Mouse (Mus musculus) right cerebral cortex, postnatal 25 days (tissue): ENCODE results near the gene Inhbb.
A peak's percentile ranks its signal among the peaks of the same experiment; 100 is the strongest.

Experiments used
- DNase-seq: peaks from one replicate; pipeline ENCODE4 v3.0.0; 2022

Gene Inhbb

GRCm38 (mm10) chr1:119419151-119420105 is 2.6 kb downstream of the Inhbb start:
- peak; percentile 48 for DNase-seq

GRCm38 (mm10) chr1:119417991-119418390 is 4.1 kb downstream of the Inhbb start:
- DNase-seq: no peak

- DNase-seq: no peak
These were observed 4.5 kb downstream of the Inhbb start for GRCm38 (mm10) chr1:119417542-119417941.

- DNase-seq: no peak
These were observed 5.4 kb downstream of the Inhbb start for GRCm38 (mm10) chr1:119416610-119417009.

- no peak for DNase-seq
These were observed 5.9 kb downstream of the Inhbb start for GRCm38 (mm10) chr1:119416177-119416576.

GRCm38 (mm10) chr1:119415151-119415550 is 6.9 kb downstream of the Inhbb start:
- no peak for DNase-seq

- DNase-seq: no peak
These were observed 11.4 kb downstream of the Inhbb start for GRCm38 (mm10) chr1:119410661-119411060.

GRCm38 (mm10) chr1:119409599-119410168 is 12.4 kb downstream of the Inhbb start:
- DNase-seq: no peak

GRCm38 (mm10) chr1:119409106-119409505 is 12.9 kb downstream of the Inhbb start:
- no peak for DNase-seq

GRCm38 (mm10) chr1:119407691-119408315 is 14.2 kb downstream of the Inhbb start:
- DNase-seq: no peak

- DNase-seq: no peak
These were observed 17.2 kb downstream of the Inhbb start for GRCm38 (mm10) chr1:119404798-119405197.

- DNase-seq: no peak
These were observed 17.7 kb downstream of the Inhbb start for GRCm38 (mm10) chr1:119404341-119404740.

GRCm38 (mm10) chr1:119401249-119401648 is 20.8 kb downstream of the Inhbb start:
- no peak for DNase-seq

GRCm38 (mm10) chr1:119398640-119399039 is 23.4 kb downstream of the Inhbb start:
- no peak for DNase-seq

- no peak for DNase-seq
These were observed 24.2 kb downstream of the Inhbb start for GRCm38 (mm10) chr1:119397839-119398238.

GRCm38 (mm10) chr1:119391311-119391710 is 30.7 kb downstream of the Inhbb start:
- no peak for DNase-seq

- no peak for DNase-seq
These were observed 31.4 kb downstream of the Inhbb start for GRCm38 (mm10) chr1:119390676-119391075.

GRCm38 (mm10) chr1:119389771-119390500 is 32.1 kb downstream of the Inhbb start:
- peak; percentile 7 for DNase-seq

- peak; percentile 22 for DNase-seq
These were observed 33.2 kb downstream of the Inhbb start for GRCm38 (mm10) chr1:119388664-119389396.

GRCm38 (mm10) chr1:119386306-119386705 is 35.7 kb downstream of the Inhbb start:
- no peak for DNase-seq

GRCm38 (mm10) chr1:119383916-119384315 is 38.1 kb downstream of the Inhbb start:
- peak; percentile 55 for DNase-seq

- DNase-seq: peak; percentile 59
These were observed 41.4 kb downstream of the Inhbb start for GRCm38 (mm10) chr1:119380609-119381008.
